Mouse (Mus musculus): ENCODE results near the gene Gm12830. TPM values are rescaled to one million over a fixed set of nuclear protein-coding genes. Genes with fewer than 3 reads are reported as not detected.

Gm12830 gene
- polyA plus RNA-seq, 1 experiment from 2014 or later: not detected

- H3K9me3 ChIP-seq: no peaks in the 10 kb centered on the region
- H3K36me3 ChIP-seq: no peaks in the 10 kb centered on the region
- H3K27me3 ChIP-seq: no peaks in the 10 kb centered on the region
- H3K27ac ChIP-seq (replicated peaks): no peak overlapping the region
- H3K4me2 ChIP-seq: no peak overlapping the region
- H3K9ac ChIP-seq: no peak overlapping the region
- H3K4me3 ChIP-seq: no peak overlapping the region
- WGBS: 77% methylated on average over 2 of the region's 2 CpGs
- H3K4me1 ChIP-seq (replicated peaks): no peaks in the 10 kb centered on the region
- ATAC-seq (ENCODE audit: low FRiP score, low read depth): no peak
Measured at GRCm38 (mm10) chr4:114853968-114854367, 32.4 kb downstream of the Gm12830 start.

- Histone ChIP-seq H3K9me3 (no peaks in the 10 kb centered on the region), H3K4me2 (no peak overlapping the region), H3K4me1 (replicated peaks) (no peaks in the 10 kb centered on the region), H3K27me3 (no peaks in the 10 kb centered on the region), H3K9ac (no peak overlapping the region), H3K4me3 (no peak overlapping the region), H3K36me3 (no peaks in the 10 kb centered on the region), H3K27ac (replicated peaks) (no peak overlapping the region)
- no peak for ATAC-seq (ENCODE audit: low FRiP score, low read depth)
- WGBS: 61% methylated on average over 5 of the region's 5 CpGs
Measured at GRCm38 (mm10) chr4:114858426-114858825, 36.9 kb downstream of the Gm12830 start.

DNA sequence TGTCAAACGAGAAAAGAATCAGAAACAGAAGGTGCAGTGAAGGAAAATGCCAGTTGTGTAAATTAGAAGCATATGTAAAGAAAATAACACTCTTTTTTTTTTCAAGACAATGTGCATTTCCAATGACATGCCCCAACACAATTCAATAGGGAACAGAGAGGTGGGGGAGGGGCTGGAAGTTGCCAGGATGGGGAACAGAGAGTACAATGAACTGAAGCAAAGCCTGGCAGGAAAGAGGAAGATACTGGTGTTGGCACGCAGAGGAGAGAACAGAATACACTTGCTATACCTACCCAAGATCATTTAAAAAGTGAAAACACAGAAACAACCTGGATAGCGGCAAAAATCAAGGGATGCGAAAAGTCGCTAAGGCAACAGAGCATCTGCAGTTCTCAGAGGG, 41.6 kb downstream of the Gm12830 start:
- Histone ChIP-seq H3K36me3 (no peaks in the 10 kb centered on the region), H3K4me1 (replicated peaks) (no peaks in the 10 kb centered on the region), H3K4me3 (no peak overlapping the region), H3K27ac (replicated peaks) (no peak overlapping the region), H3K9me3 (no peaks in the 10 kb centered on the region), H3K9ac (no peak overlapping the region), H3K4me2 (no peak overlapping the region), H3K27me3 (no peaks in the 10 kb centered on the region)
- ATAC-seq (ENCODE audit: low FRiP score, low read depth): no peak
- WGBS: 82% methylated on average over 5 of the region's 5 CpGs

GRCm38 (mm10) chr4:114869765-114870490, 48.4 kb downstream of the Gm12830 start:
- H3K27ac ChIP-seq (replicated peaks): no peak overlapping the region
- WGBS: 56% methylated on average over 11 of the region's 11 CpGs
- no peak overlapping the region for H3K4me2 ChIP-seq
- no peak overlapping the region for H3K4me3 ChIP-seq
- no peak overlapping the region for H3K9ac ChIP-seq
- H3K36me3 ChIP-seq: no peaks in the 10 kb centered on the region
- ATAC-seq (ENCODE audit: low FRiP score, low read depth): 0 out of 2 replicates have a peak, but pooled peaks have one; percentile 19
- H3K9me3 ChIP-seq: no peaks in the 10 kb centered on the region
- no peaks in the 10 kb centered on the region for H3K4me1 ChIP-seq (replicated peaks)
- H3K27me3 ChIP-seq: no peaks in the 10 kb centered on the region

DNA sequence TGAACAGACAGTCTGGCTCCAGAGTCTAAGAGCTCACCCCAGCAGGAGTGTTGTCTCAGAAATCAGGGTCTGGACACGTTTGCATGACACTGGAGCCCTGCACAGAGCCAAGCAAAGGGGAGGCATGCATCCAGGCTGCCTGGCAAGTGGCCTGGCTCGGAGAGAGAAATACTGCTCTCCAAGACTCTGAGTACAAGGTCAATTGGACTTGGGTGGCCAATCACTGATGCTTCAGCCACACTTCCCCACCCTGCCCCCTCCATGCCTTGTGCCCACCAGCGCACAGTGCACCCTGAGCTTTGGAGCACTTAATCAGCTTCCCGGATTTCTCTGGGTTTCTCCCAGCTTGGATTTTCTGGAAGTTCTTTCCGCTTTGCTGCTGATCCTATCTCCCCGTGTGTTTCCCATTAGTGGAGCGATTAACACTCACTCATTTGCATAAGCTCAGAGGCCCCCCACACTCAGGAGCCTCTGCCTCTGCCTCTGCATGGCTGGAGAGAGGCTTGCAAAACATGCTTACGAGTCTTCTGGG, 55.0 kb downstream of the Gm12830 start:
- Histone ChIP-seq H3K36me3 (no peaks in the 10 kb centered on the region), H3K9me3 (no peaks in the 10 kb centered on the region), H3K4me1 (replicated peaks) (no peaks in the 10 kb centered on the region), H3K27ac (replicated peaks) (no peak overlapping the region), H3K27me3 (no peaks in the 10 kb centered on the region), H3K4me2 (no peak overlapping the region), H3K4me3 (no peak overlapping the region), H3K9ac (no peak overlapping the region)
- peak; percentile 45; the same call in 1 of the 2 replicates for ATAC-seq (ENCODE audit: low FRiP score, low read depth)
- 30% methylated on average over 8 of the region's 8 CpGs for WGBS

DNA sequence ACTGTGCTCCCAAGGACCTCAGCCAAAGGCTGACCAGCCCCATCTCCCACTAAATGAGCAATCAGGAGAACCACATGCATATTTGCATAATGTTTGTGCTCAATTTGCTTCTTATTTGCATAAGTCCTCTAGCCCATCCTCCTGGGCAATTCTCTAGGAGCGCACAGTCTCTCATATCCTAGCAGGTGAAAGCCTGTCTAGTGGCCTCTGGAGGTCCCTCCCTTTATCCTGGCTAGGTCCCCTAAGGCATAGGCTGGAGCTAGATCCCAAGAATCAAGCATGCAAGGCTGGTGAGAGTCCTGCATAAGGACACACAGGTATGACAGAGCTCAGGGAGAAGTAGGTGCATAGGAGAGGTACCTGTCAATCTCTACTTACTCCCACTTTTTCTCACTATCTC, 60.7 kb downstream of the Gm12830 start:
- WGBS: 74% methylated on average over 1 of the region's 1 CpGs
- Histone ChIP-seq H3K36me3 (no peaks in the 10 kb centered on the region), H3K4me1 (replicated peaks) (no peaks in the 10 kb centered on the region), H3K27me3 (no peaks in the 10 kb centered on the region), H3K27ac (replicated peaks) (no peak overlapping the region), H3K4me2 (no peak overlapping the region), H3K4me3 (no peak overlapping the region), H3K9me3 (no peaks in the 10 kb centered on the region), H3K9ac (no peak overlapping the region)
- ATAC-seq (ENCODE audit: low FRiP score, low read depth): no peak

- ATAC-seq (ENCODE audit: low FRiP score, low read depth): peak; percentile 51; the same call in 1 of the 2 replicates
- WGBS: 25% methylated on average over 4 of the region's 4 CpGs
- Histone ChIP-seq H3K4me2 (no peak overlapping the region), H3K9me3 (no peaks in the 10 kb centered on the region), H3K36me3 (no peaks in the 10 kb centered on the region), H3K9ac (no peak overlapping the region), H3K4me1 (replicated peaks) (no peaks in the 10 kb centered on the region), H3K4me3 (no peak overlapping the region), H3K27me3 (peaks cover 72% of the 10 kb centered on the region), H3K27ac (replicated peaks) (no peak overlapping the region)
Measured at GRCm38 (mm10) chr4:114897853-114898252, 76.3 kb downstream of the Gm12830 start.

DNA sequence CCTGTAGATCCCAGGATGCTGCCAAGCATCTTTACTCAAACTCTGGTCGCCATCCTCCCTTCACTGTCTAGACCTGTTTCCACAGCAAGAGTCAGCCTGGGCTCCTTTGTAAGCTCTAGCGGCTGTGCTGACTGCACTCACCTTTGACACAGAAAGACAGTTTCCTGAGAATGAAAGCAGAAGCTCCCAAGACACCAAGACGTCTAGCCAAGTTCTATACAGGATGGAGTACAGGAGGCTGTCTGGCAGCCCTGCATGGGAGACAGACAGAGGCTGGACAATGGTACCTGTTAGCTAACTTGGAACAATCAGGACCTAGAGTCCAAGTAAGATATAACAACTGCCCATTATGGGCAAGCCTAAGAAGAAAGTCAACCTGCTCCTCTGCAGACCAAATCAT, 78.4 kb downstream of the Gm12830 start:
- H3K36me3 ChIP-seq: no peaks in the 10 kb centered on the region
- no peak overlapping the region for H3K9ac ChIP-seq
- no peak overlapping the region for H3K27ac ChIP-seq (replicated peaks)
- 9% methylated on average over 3 of the region's 3 CpGs for WGBS
- peaks cover 88% of the 10 kb centered on the region for H3K27me3 ChIP-seq
- no peaks in the 10 kb centered on the region for H3K4me1 ChIP-seq (replicated peaks)
- H3K4me2 ChIP-seq: no peak overlapping the region
- ATAC-seq (ENCODE audit: low FRiP score, low read depth): no peak
- H3K4me3 ChIP-seq: no peak overlapping the region
- no peaks in the 10 kb centered on the region for H3K9me3 ChIP-seq

GRCm38 (mm10) chr4:114900866-114901642, 79.5 kb downstream of the Gm12830 start:
- no peak overlapping the region for H3K27ac ChIP-seq (replicated peaks)
- H3K36me3 ChIP-seq: no peaks in the 10 kb centered on the region
- WGBS: 2% methylated on average over 33 of the region's 33 CpGs
- no peaks in the 10 kb centered on the region for H3K9me3 ChIP-seq
- no peak for ATAC-seq (ENCODE audit: low FRiP score, low read depth)
- H3K9ac ChIP-seq: no peak overlapping the region
- no peak overlapping the region for H3K4me3 ChIP-seq
- peaks cover 91% of the 10 kb centered on the region for H3K27me3 ChIP-seq
- H3K4me2 ChIP-seq: no peak overlapping the region
- no peaks in the 10 kb centered on the region for H3K4me1 ChIP-seq (replicated peaks)

DNA sequence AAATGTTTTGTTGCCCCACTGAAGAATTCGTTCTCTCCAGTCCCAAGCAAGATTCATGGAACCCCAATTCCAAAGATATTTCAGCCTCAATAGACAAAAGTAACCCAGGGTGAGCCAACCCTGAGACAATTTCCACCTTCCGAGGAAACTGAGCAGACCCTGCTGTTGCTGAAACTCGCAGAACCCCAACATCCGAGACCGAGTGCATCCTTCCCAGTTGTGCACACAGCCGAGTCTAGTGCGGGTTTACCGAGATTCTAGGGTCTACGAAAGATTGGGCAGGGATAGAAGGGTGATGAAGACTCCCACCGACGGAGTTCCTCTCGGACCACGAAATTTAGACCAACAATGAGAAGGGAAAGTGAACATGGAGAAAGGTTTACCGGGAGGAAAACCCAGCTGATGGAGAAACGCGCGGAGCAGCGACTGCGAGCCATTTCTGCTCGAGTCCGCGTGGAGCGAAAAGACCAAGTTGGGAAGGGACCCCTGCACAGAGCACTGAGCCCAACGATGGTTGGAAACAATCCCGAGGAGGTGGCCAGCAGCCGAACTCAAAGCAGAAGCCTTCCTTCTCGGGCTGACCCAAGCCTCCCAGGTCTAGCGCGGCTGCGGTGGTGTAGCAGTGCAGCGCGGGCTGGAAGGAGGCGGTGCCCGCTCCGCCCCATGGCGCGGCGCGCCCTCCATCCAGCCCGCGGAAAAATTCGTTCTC, 80.3 kb downstream of the Gm12830 start:
- ATAC-seq (ENCODE audit: low FRiP score, low read depth): no peak
- no peaks in the 10 kb centered on the region for H3K36me3 ChIP-seq
- WGBS: under 1% methylated on average over 41 of the region's 42 CpGs
- H3K9me3 ChIP-seq: no peaks in the 10 kb centered on the region
- no peaks in the 10 kb centered on the region for H3K4me1 ChIP-seq (replicated peaks)
- no peak overlapping the region for H3K4me2 ChIP-seq
- H3K27ac ChIP-seq (replicated peaks): no peak overlapping the region
- H3K9ac ChIP-seq: no peak overlapping the region
- H3K4me3 ChIP-seq: no peak overlapping the region
- peaks cover 91% of the 10 kb centered on the region for H3K27me3 ChIP-seq

GRCm38 (mm10) chr4:114902641-114903421, 81.3 kb downstream of the Gm12830 start:
- WGBS: 1% methylated on average over 39 of the region's 39 CpGs
- H3K27ac ChIP-seq (replicated peaks): no peak overlapping the region
- peaks cover 4% of the 10 kb centered on the region for H3K4me1 ChIP-seq (replicated peaks)
- no peak overlapping the region for H3K4me2 ChIP-seq
- no peak overlapping the region for H3K4me3 ChIP-seq
- H3K36me3 ChIP-seq: no peaks in the 10 kb centered on the region
- ATAC-seq (ENCODE audit: low FRiP score, low read depth): no peak
- H3K9me3 ChIP-seq: no peaks in the 10 kb centered on the region
- H3K27me3 ChIP-seq: peaks cover 93% of the 10 kb centered on the region
- no peak overlapping the region for H3K9ac ChIP-seq
